Mouse (Mus musculus): ENCODE data around the gene Clasrp. TPM values are rescaled to one million over a fixed set of nuclear protein-coding genes. Genes with fewer than 3 reads are reported as not detected.
"Not testable (repeated sequence)": the region's sequence is repeated elsewhere in the genome, so short reads cannot be mapped to it uniquely, and the experiment has no call there.

Gene Clasrp
- polyA plus RNA-seq, 1 experiment, result 184 TPM

DNA sequence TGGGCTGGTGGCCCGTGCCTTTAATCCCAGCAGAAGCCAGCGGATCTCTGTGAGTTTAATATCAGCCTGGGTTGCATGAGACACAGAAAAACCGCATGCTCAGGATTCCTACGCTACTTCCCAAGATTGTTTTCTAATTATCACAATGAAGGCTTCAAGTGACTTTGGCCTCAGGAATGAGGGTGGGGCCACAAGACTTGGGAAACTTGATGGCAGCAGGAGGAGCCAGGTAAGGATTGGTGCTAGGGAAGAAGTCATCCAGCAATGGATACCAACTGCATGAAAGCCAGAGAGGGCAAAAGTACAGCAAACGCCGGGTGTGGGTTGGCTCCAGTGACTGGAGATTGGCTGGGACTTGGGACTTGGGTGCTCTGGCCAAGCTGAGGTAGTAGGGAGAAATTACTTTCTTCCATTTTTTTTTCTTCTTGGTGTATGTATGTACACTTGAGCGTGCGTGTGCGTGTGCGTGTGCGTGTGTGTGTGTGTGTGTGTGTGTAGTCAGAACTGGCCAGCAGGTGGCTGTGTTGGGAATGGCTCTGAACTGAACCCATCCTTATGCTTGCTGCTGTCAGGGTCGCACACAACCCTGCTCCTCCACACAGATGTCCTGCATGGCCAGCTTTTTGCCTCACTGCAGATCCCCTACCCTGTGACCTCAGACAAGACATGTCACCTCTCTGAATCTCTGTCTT, 5.5 kb upstream of the Clasrp start:
- no peak for TF ChIP-seq CTCF (IDR thresholded peaks at IDR 0.05; ENCODE audit: extremely low read depth, insufficient read length, insufficient replicate concordance, low read depth, low read length)
- TF ChIP-seq POLR2A (IDR thresholded peaks at IDR 0.05; ENCODE audit: low read depth, low read length), result no peak
- H3K36me3 ChIP-seq (ENCODE audit: control insufficient read depth, insufficient read depth, low read length), result peaks cover 49% of the 10 kb centered on the region
- no peak overlapping the region for H3K4me3 ChIP-seq (ENCODE audit: low read depth, low read length)
- H3K4me1 ChIP-seq (ENCODE audit: control insufficient read depth, insufficient read depth, insufficient read length, low read length), result peaks cover 18% of the 10 kb centered on the region
- H3K27ac ChIP-seq (ENCODE audit: insufficient read depth, low read depth, low read length), result peak overlapping the region; percentile 97
- H3K27me3 ChIP-seq (ENCODE audit: control insufficient read depth, insufficient read depth, low read length), result no peaks in the 10 kb centered on the region
- 65% methylated on average over 12 of the region's 12 CpGs for WGBS

DNA sequence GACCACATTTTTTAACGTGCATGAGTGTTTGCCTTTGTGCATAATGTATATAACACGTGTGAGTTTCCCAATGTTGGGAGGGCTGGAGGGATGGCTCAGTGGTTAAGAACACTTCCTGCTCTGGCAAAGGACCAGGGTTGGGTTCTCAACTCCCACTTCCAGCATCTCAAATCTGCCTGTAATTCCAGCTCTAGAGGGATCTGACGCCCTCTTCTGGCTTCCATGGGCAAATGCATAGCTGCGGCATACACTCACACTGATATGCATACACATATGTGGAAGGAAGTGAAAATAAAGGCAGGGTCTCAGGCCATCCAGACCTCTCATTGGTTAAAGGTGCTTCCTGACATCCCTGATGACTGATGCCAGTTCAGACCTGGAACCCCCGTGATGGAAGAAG, 3.0 kb upstream of the Clasrp start:
- WGBS, result 83% methylated on average over 5 of the region's 5 CpGs
- no peak overlapping the region for H3K27ac ChIP-seq (ENCODE audit: insufficient read depth, low read depth, low read length)
- no peak overlapping the region for H3K4me3 ChIP-seq (ENCODE audit: low read depth, low read length)
- H3K36me3 ChIP-seq (ENCODE audit: control insufficient read depth, insufficient read depth, low read length), result peaks cover 31% of the 10 kb centered on the region
- no peak for TF ChIP-seq CTCF (IDR thresholded peaks at IDR 0.05; ENCODE audit: extremely low read depth, insufficient read length, insufficient replicate concordance, low read depth, low read length)
- no peak for TF ChIP-seq POLR2A (IDR thresholded peaks at IDR 0.05; ENCODE audit: low read depth, low read length)
- H3K4me1 ChIP-seq (ENCODE audit: control insufficient read depth, insufficient read depth, insufficient read length, low read length), result peaks cover 18% of the 10 kb centered on the region
- no peaks in the 10 kb centered on the region for H3K27me3 ChIP-seq (ENCODE audit: control insufficient read depth, insufficient read depth, low read length)

DNA sequence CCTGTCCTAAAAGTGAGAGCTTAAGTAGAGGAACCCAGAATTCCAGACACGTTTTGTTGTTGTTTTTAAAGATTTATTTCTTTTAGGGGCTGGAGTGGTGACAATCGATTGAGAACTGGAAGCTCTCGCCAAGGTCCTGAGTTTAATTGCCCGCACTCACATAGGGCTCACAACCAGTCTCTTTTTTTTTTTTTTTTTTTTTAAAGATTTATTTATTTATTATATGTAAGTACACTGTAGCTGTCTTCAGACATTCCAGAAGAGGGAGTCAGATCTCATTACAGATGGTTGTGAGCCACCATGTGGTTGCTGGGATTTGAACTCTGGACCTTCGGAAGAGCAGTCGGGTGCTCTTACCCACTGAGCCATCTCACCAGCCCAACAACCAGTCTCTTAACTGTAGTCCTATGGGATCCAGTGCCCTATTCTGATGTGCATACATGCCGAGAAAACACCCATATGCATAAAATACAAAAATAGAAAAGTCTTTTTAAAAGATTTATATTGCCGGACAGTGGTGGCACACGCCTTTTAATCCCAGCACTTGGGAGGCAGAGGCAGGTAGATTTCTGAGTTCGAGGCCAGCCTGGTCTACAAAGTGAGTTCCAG, 424 bp upstream of the Clasrp start:
- peaks cover 24% of the 10 kb centered on the region for H3K36me3 ChIP-seq (ENCODE audit: control insufficient read depth, insufficient read depth, low read length)
- WGBS, result 53% methylated on average over 10 of the region's 10 CpGs
- peak overlapping the region; percentile 86 for H3K4me3 ChIP-seq (ENCODE audit: low read depth, low read length)
- H3K27ac ChIP-seq (ENCODE audit: insufficient read depth, low read depth, low read length); H3K27me3 ChIP-seq (ENCODE audit: control insufficient read depth, insufficient read depth, low read length): not testable (repeated sequence)
- H3K4me1 ChIP-seq (ENCODE audit: control insufficient read depth, insufficient read depth, insufficient read length, low read length), result peaks cover 22% of the 10 kb centered on the region

DNA sequence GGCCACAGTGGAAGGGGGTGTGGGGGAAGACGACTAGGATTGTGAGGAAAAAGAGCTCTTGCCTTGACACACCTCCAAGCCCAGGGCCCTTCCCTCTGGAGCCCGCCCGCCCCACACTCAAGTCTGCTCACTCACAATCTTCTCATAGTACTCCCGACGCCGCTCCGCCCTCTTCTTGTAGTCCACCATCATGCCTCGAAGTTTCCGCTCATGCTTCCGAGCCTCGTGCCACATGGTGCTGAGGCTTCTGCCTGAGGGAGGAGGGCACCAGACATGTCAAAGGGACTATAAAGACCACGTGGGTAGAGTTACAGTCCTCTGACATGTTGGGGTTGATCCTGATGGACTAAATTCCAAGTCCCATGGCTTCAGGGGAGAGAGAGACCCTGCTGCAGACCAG, 1.2 kb downstream of the Clasrp start:
- H3K4me1 ChIP-seq (ENCODE audit: control insufficient read depth, insufficient read depth, insufficient read length, low read length), result peaks cover 23% of the 10 kb centered on the region
- no peak for TF ChIP-seq POLR2A (IDR thresholded peaks at IDR 0.05; ENCODE audit: low read depth, low read length)
- no peak for TF ChIP-seq CTCF (IDR thresholded peaks at IDR 0.05; ENCODE audit: extremely low read depth, insufficient read length, insufficient replicate concordance, low read depth, low read length)
- H3K4me3 ChIP-seq (ENCODE audit: low read depth, low read length), result peak overlapping the region; percentile 18
- WGBS, result 63% methylated on average over 12 of the region's 12 CpGs
- peaks cover 32% of the 10 kb centered on the region for H3K36me3 ChIP-seq (ENCODE audit: control insufficient read depth, insufficient read depth, low read length)
- no peak overlapping the region for H3K27ac ChIP-seq (ENCODE audit: insufficient read depth, low read depth, low read length)
- no peaks in the 10 kb centered on the region for H3K27me3 ChIP-seq (ENCODE audit: control insufficient read depth, insufficient read depth, low read length)

DNA sequence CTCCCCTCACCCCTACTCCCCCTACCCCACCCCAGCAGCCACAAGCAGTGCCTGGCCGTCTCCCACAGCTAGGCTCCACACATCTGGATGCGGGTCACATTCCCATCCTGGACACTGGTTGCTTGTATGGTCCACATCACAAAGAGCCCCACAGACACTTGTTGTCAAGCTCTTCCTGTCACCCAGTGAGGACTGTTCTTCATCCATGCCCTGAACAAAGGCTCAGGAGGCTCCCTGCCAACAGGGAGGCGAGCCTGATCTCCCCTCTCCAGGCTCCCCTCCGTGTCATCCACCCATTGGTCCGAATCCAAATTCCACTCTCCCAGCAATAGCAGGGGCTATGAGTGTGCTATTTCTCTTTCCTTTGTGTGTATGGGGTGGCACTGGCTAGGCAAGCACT, 3.7 kb downstream of the Clasrp start:
- Histone ChIP-seq H3K27ac (ENCODE audit: insufficient read depth, low read depth, low read length) (no peak overlapping the region), H3K4me3 (ENCODE audit: low read depth, low read length) (no peak overlapping the region), H3K4me1 (ENCODE audit: control insufficient read depth, insufficient read depth, insufficient read length, low read length) (peaks cover 25% of the 10 kb centered on the region), H3K27me3 (ENCODE audit: control insufficient read depth, insufficient read depth, low read length) (no peaks in the 10 kb centered on the region), H3K36me3 (ENCODE audit: control insufficient read depth, insufficient read depth, low read length) (peaks cover 38% of the 10 kb centered on the region)
- WGBS, result 76% methylated on average over 5 of the region's 5 CpGs
- no peak for TF ChIP-seq CTCF (IDR thresholded peaks at IDR 0.05; ENCODE audit: extremely low read depth, insufficient read length, insufficient replicate concordance, low read depth, low read length)
- TF ChIP-seq POLR2A (IDR thresholded peaks at IDR 0.05; ENCODE audit: low read depth, low read length), result no peak

DNA sequence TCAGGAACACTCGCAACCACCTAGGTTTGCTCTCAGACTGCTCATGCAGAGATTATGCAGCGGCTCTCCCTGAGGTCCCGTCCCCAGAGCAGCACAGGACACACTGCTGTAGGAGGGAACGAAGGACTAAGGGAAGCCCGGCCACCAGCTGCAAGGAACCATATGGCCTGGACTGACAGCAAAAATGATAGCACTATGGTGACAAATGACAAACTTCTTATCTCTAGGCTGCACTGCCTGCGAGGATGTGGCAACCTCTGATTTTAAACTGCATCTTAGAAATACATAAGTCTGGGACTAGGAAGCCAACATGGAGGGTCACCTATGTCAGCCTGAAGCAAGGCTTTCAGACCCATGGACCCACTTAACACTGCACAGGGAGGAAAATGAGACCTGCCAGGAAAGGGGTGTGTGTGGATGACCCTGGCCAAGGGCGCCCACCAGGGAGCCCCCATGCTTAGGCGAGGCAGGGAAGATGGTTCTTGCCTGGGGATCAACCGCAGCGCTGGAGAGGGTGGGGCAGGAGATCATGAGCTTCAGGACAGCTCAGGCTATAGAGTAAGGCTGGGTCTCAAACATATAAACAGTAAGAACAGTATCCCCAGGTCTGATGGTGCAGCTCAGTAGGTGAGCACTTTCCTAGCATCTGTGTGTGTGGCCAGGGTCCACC, 11.1 kb downstream of the Clasrp start:
- no peak overlapping the region for H3K4me3 ChIP-seq (ENCODE audit: low read depth, low read length)
- H3K27me3 ChIP-seq (ENCODE audit: control insufficient read depth, insufficient read depth, low read length), result no peaks in the 10 kb centered on the region
- 84% methylated on average over 10 of the region's 10 CpGs for WGBS
- H3K36me3 ChIP-seq (ENCODE audit: control insufficient read depth, insufficient read depth, low read length), result peaks cover 62% of the 10 kb centered on the region
- TF ChIP-seq POLR2A (IDR thresholded peaks at IDR 0.05; ENCODE audit: low read depth, low read length) (no peak), CTCF (IDR thresholded peaks at IDR 0.05; ENCODE audit: extremely low read depth, insufficient read length, insufficient replicate concordance, low read depth, low read length) (no peak)
- H3K27ac ChIP-seq (ENCODE audit: insufficient read depth, low read depth, low read length), result no peak overlapping the region
- peaks cover 4% of the 10 kb centered on the region; the same call in 1 of the 2 replicates for H3K4me1 ChIP-seq (ENCODE audit: control insufficient read depth, insufficient read depth, insufficient read length, low read length)

DNA sequence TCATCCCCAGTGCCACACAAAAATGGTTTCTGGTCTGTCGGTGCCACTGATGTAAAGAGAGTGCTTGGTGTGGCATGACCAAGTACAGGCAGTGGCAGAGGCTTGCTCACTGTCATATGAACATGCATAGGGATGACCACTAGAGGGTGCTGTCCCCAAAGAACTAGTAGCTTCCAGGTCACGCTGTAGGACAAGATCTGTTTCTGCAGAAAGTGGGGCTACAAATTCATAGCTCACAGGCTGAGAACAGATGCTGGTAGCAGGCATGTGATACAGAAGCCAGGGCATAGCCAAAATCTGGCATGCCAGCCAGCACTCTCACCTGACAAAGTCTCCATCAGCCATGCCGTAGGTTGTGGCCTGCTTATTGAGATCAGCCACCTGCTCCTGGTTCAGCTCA, 14.4 kb downstream of the Clasrp start:
- Histone ChIP-seq H3K4me1 (ENCODE audit: control insufficient read depth, insufficient read depth, insufficient read length, low read length) (no peaks in the 10 kb centered on the region), H3K4me3 (ENCODE audit: low read depth, low read length) (no peak overlapping the region), H3K27me3 (ENCODE audit: control insufficient read depth, insufficient read depth, low read length) (no peaks in the 10 kb centered on the region), H3K36me3 (ENCODE audit: control insufficient read depth, insufficient read depth, low read length) (peaks cover 74% of the 10 kb centered on the region), H3K27ac (ENCODE audit: insufficient read depth, low read depth, low read length) (no peak overlapping the region)
- TF ChIP-seq CTCF (IDR thresholded peaks at IDR 0.05; ENCODE audit: extremely low read depth, insufficient read length, insufficient replicate concordance, low read depth, low read length) (peak; percentile 76; the same call in 1 of the 2 replicates), POLR2A (IDR thresholded peaks at IDR 0.05; ENCODE audit: low read depth, low read length) (no peak)
- 51% methylated on average over 3 of the region's 3 CpGs for WGBS

All from small intestine, adult 2 months (tissue).